Mouse (Mus musculus) kidney, adult 2 months (tissue): Measurements from ENCODE around the gene Tns3.

ENCODE experiments used
- CTCF ChIP-seq: fragments of 200-500 bp; conservative IDR thresholded peaks from 2 replicates; pipeline ENCODE4 v1.5.1; 2011; ENCODE audit warnings: low read depth, mild to moderate bottlenecking, control low read depth, low read length, moderate library complexity, mixed read lengths; ENCODE audit not compliant: insufficient read depth, insufficient read length
- POLR2A ChIP-seq: fragments of 200-500 bp; IDR thresholded peaks from one replicate; pipeline ENCODE4 v1.6.1; 2011; ENCODE audit warnings: low read depth, low read length, control low read depth

GRCm38 (mm10) chr11:8486552-8486951, 177.8 kb downstream of the Tns3 start:
- TF ChIP-seq CTCF (no peak), POLR2A (no peak)
